13 mouse cellular contexts compared by ENCODE assay signal in genomic region chr6:49233356-49233755, GRCm38 (mm10). TPM values are rescaled to one million over a fixed set of nuclear protein-coding genes. Genes with fewer than 3 reads are reported as not detected.
DNase-seq lines count a peak whose midpoint lies in the region; ATAC-seq and TF ChIP-seq lines count a peak whose summit lies in the region.
"Had no signal": no experiment of that assay in that cellular context is flagged by ENCODE, and none has a peak within 500 bp of the region (broad histone marks: within the 10 kb centered on the region; RNA-seq: fewer than 3 reads in every experiment).

No protein-coding gene starts in this region.

- no peak for DNase-seq in forebrain, postnatal 0 days
- DNase-seq in midbrain, postnatal 0 days (ENCODE audit: low spot score), result no peak
- peak; percentile 68 for DNase-seq in thymus, postnatal 0 days (ENCODE audit: low spot score)
- DNase-seq in layer of hippocampus, adult 18-20 months (ENCODE audit: low spot score in 2 of 2), result no peak
- no peak for DNase-seq in gastrocnemius, postnatal 14 days
- DNase-seq: layer of hippocampus, postnatal 36 days had no signal

- WGBS in forebrain, postnatal 0 days, result 60% methylated on average over 4 of the region's 4 CpGs
- 54% methylated on average over 4 of the region's 4 CpGs for WGBS in forebrain, embryonic 13.5 days
- whole genome bisulfite sequencing in midbrain, postnatal 0 days, result 63% methylated on average over 4 of the region's 4 CpGs
- 60% methylated on average over 4 of the region's 4 CpGs for WGBS in midbrain, embryonic 15.5 days

- H3K4me1 ChIP-seq in forebrain, postnatal 0 days (ENCODE audit: insufficient read depth), result no peaks in the 10 kb centered on the region
- no peaks in the 10 kb centered on the region for H3K4me1 ChIP-seq in forebrain, embryonic 13.5 days
- H3K4me1 ChIP-seq in midbrain, postnatal 0 days (ENCODE audit: insufficient read depth, low read length), result no peaks in the 10 kb centered on the region
- no peaks in the 10 kb centered on the region for H3K4me1 ChIP-seq in midbrain, embryonic 15.5 days
- H3K4me1 ChIP-seq: embryonic facial prominence, embryonic 15.5 days; stomach, embryonic 15.5 days had no signal

- H3K27ac ChIP-seq in forebrain, postnatal 0 days (ENCODE audit: low read depth, low read length), result no peak overlapping the region
- no peak overlapping the region for H3K27ac ChIP-seq in forebrain, embryonic 13.5 days
- H3K27ac ChIP-seq in midbrain, postnatal 0 days (ENCODE audit: low read depth, low read length), result no peak overlapping the region
- no peak overlapping the region for H3K27ac ChIP-seq in midbrain, embryonic 15.5 days
- H3K27ac ChIP-seq: embryonic facial prominence, embryonic 15.5 days; midbrain, embryonic 10.5 days; stomach, embryonic 15.5 days had no signal

- H3K9ac ChIP-seq in forebrain, postnatal 0 days, result no peak overlapping the region
- no peak overlapping the region for H3K9ac ChIP-seq in forebrain, embryonic 13.5 days
- H3K9ac ChIP-seq in midbrain, postnatal 0 days (replicated peaks; ENCODE audit: low read length, poor library complexity, severe bottlenecking), result no peak overlapping the region
- H3K9ac ChIP-seq in midbrain, embryonic 15.5 days, result no peak overlapping the region
- H3K9ac ChIP-seq: embryonic facial prominence, embryonic 15.5 days; stomach, embryonic 15.5 days had no signal

- intact Hi-C loops in gastrocnemius, postnatal 14 days (cut with DNase I; ENCODE audit: low total_unique reads), result no loop called here

- TF ChIP-seq CTCF in forebrain, postnatal 0 days (IDR thresholded peaks at IDR 0.05; ENCODE audit: low read depth), result peak; percentile 35; the same call in 1 of the 2 replicates
- TF ChIP-seq CTCF in midbrain, postnatal 0 days (IDR thresholded peaks at IDR 0.05), result peak; percentile 51

- no peaks in the 10 kb centered on the region for H3K9me3 ChIP-seq in forebrain, postnatal 0 days (ENCODE audit: low read length)
- H3K9me3 ChIP-seq in forebrain, embryonic 13.5 days (replicated peaks), result peaks cover 3% of the 10 kb centered on the region
- no peaks in the 10 kb centered on the region for H3K9me3 ChIP-seq in midbrain, postnatal 0 days (ENCODE audit: low read length)
- peaks cover 3% of the 10 kb centered on the region for H3K9me3 ChIP-seq in midbrain, embryonic 15.5 days
- H3K9me3 ChIP-seq: stomach, embryonic 15.5 days had no signal

- no peak for ATAC-seq in forebrain, postnatal 0 days
- no peak for ATAC-seq in forebrain, embryonic 13.5 days
- no peak for ATAC-seq in midbrain, postnatal 0 days (ENCODE audit: low FRiP score)
- ATAC-seq in midbrain, embryonic 15.5 days (replicated peaks), result no peak
- 0 out of 2 replicates have a peak, but pooled peaks have one; percentile 49 for ATAC-seq in erythroid progenitor cell, adult 5-6 weeks (replicated peaks; ENCODE audit: low FRiP score, poor library complexity, severe bottlenecking)
- ATAC-seq: hindbrain, embryonic 16.5 days had no signal

- no peak overlapping the region for H3K4me3 ChIP-seq in forebrain, postnatal 0 days (ENCODE audit: low read depth, low read length)
- H3K4me3 ChIP-seq in forebrain, embryonic 13.5 days, result no peak overlapping the region
- no peak overlapping the region for H3K4me3 ChIP-seq in midbrain, postnatal 0 days (ENCODE audit: low read depth, low read length)
- no peak overlapping the region for H3K4me3 ChIP-seq in midbrain, embryonic 15.5 days
- H3K4me3 ChIP-seq: embryonic facial prominence, embryonic 15.5 days; midbrain, embryonic 10.5 days; stomach, embryonic 15.5 days had no signal

- no peak overlapping the region for H3K4me2 ChIP-seq in forebrain, postnatal 0 days (ENCODE audit: low read depth)
- no peak overlapping the region for H3K4me2 ChIP-seq in forebrain, embryonic 13.5 days
- H3K4me2 ChIP-seq in midbrain, postnatal 0 days (ENCODE audit: low read depth, low read length, poor library complexity, severe bottlenecking), result no peak overlapping the region
- H3K4me2 ChIP-seq in midbrain, embryonic 15.5 days, result no peak overlapping the region
- H3K4me2 ChIP-seq: embryonic facial prominence, embryonic 15.5 days; stomach, embryonic 15.5 days had no signal

- H3K27me3 ChIP-seq in forebrain, postnatal 0 days (ENCODE audit: insufficient read depth, low read length), result no peaks in the 10 kb centered on the region
- no peaks in the 10 kb centered on the region for H3K27me3 ChIP-seq in forebrain, embryonic 13.5 days
- peaks cover 1% of the 10 kb centered on the region; the same call in 1 of the 2 replicates for H3K27me3 ChIP-seq in midbrain, postnatal 0 days (ENCODE audit: insufficient read depth, low read length)
- H3K27me3 ChIP-seq in midbrain, embryonic 15.5 days (replicated peaks), result no peaks in the 10 kb centered on the region
- H3K27me3 ChIP-seq: embryonic facial prominence, embryonic 15.5 days; stomach, embryonic 15.5 days had no signal

- no peaks in the 10 kb centered on the region for H3K36me3 ChIP-seq in forebrain, postnatal 0 days (ENCODE audit: insufficient read depth)
- H3K36me3 ChIP-seq in forebrain, embryonic 13.5 days (ENCODE audit: poor library complexity, severe bottlenecking), result no peaks in the 10 kb centered on the region
- no peaks in the 10 kb centered on the region for H3K36me3 ChIP-seq in midbrain, postnatal 0 days (ENCODE audit: insufficient read depth, low read length)
- no peaks in the 10 kb centered on the region for H3K36me3 ChIP-seq in midbrain, embryonic 15.5 days (replicated peaks)
- H3K36me3 ChIP-seq: embryonic facial prominence, embryonic 15.5 days; midbrain, embryonic 10.5 days; stomach, embryonic 15.5 days had no signal

RNA-seq across cellular contexts. Expression of gene Igf2bp3, which starts 18.6 kb away (rescaled TPM):
- 9.1 and 12.8 TPM in 2 replicates for total RNA-seq in forebrain, postnatal 0 days (2014; rRNA removed)
- 12.3 and 13.5 TPM in 2 replicates for polyA plus RNA-seq in forebrain, postnatal 0 days (2015; fragmentation: Nextera tagmentation; extraction: Ambion mirVana)
- polyA plus RNA-seq in forebrain, embryonic 13.5 days (2015; fragmentation: Nextera tagmentation; extraction: Ambion mirVana), result 55.2 and 56.9 TPM in 2 replicates
- 5.4 and 7.4 TPM in 2 replicates for total RNA-seq in midbrain, postnatal 0 days (2014; rRNA removed)
- 8.8 and 10.6 TPM in 2 replicates for polyA plus RNA-seq in midbrain, postnatal 0 days (2015; fragmentation: Nextera tagmentation; extraction: Ambion mirVana)
- polyA plus RNA-seq in midbrain, embryonic 15.5 days (2015; fragmentation: Nextera tagmentation; extraction: Ambion mirVana), result 25.2 and 26.9 TPM in 2 replicates
- not detected in 2 replicates for total RNA-seq in erythroid progenitor cell, adult 5-6 weeks (2015; ENCODE audit: low replicate concordance)
- total RNA-seq in erythroid progenitor cell, adult 5-6 weeks (2017; ENCODE audit: low replicate concordance), result not detected in 2 replicates
- polyA plus RNA-seq in thymus, postnatal 0 days (2015; fragmentation: Nextera tagmentation; extraction: Ambion mirVana), result 59.2 and 71.3 TPM in 2 replicates
- total RNA-seq in layer of hippocampus, adult 18-20 months (2021), result not detected
- 1 to 10 TPM in 1 of 2 experiments, under 1 TPM in 1; 0.86 to 1.1 TPM for total RNA-seq in gastrocnemius, postnatal 14 days (2021)
- total RNA-seq: layer of hippocampus, postnatal 36 days had no signal

RNA-seq across cellular contexts. Expression of gene Tra2a, which starts 30.5 kb away (rescaled TPM):
- total RNA-seq in forebrain, postnatal 0 days (2014; rRNA removed), result 75.7 and 81.7 TPM in 2 replicates
- 43.5 and 45.9 TPM in 2 replicates for polyA plus RNA-seq in forebrain, postnatal 0 days (2015; fragmentation: Nextera tagmentation; extraction: Ambion mirVana)
- 164 and 177 TPM in 2 replicates for polyA plus RNA-seq in forebrain, embryonic 13.5 days (2015; fragmentation: Nextera tagmentation; extraction: Ambion mirVana)
- total RNA-seq in midbrain, postnatal 0 days (2014; rRNA removed), result 66.9 and 70.7 TPM in 2 replicates
- 35.3 and 41.8 TPM in 2 replicates for polyA plus RNA-seq in midbrain, postnatal 0 days (2015; fragmentation: Nextera tagmentation; extraction: Ambion mirVana)
- polyA plus RNA-seq in midbrain, embryonic 15.5 days (2015; fragmentation: Nextera tagmentation; extraction: Ambion mirVana), result 123 and 128 TPM in 2 replicates
- total RNA-seq in erythroid progenitor cell, adult 5-6 weeks (2015; ENCODE audit: low replicate concordance), result 176 and 196 TPM in 2 replicates
- 116 and 133 TPM in 2 replicates for total RNA-seq in erythroid progenitor cell, adult 5-6 weeks (2017; ENCODE audit: low replicate concordance)
- polyA plus RNA-seq in thymus, postnatal 0 days (2015; fragmentation: Nextera tagmentation; extraction: Ambion mirVana), result 90.5 and 99.0 TPM in 2 replicates
- total RNA-seq in layer of hippocampus, adult 18-20 months (2021), result 10 to 100 TPM; 79.8 to 85.1 TPM
- total RNA-seq in gastrocnemius, postnatal 14 days (2021), result 10 to 100 TPM; 15.8 to 18.1 TPM
